Mouse (Mus musculus) thymus, postnatal 0 days (tissue): Measurements from ENCODE around the gene Clptm1. TPM values are rescaled to one million over a fixed set of nuclear protein-coding genes. Genes with fewer than 3 reads are reported as not detected.

Source experiments
- DNase-seq: peaks from one replicate; pipeline ENCODE4 v3.0.0-alpha.2; 2015; ENCODE audit warnings: low spot score
- polyA plus RNA-seq: library from polyadenylated mRNA; unstranded; fragments of >200 nt; fragmentation: Nextera tagmentation; extraction: Ambion mirVana; gene quantifications from 2 replicates; pipeline ENCODE4 v1.2.1, GENCODE M21; 2015

Gene Clptm1
- polyA plus RNA-seq, 1 experiment from 2014 or later: 66.6 TPM

DNA sequence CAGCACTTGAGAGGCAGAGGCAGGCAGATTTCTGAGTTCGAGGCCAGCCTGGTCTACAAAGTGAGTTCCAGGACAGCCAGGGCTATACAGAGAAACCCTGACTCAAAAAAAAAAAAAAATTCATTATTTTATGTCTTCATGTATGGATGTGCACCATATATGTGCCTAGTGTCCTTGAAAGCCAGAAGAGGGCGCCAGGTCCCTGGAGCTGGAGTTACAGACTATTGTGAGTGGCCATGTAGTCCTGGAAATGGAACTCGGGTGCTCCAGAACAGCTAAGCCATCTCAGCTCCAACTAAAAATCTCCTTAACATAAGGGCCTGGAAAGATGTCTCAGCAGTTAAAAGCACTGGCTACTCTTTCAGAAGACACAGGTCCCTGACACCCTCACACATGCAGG, 1.9 kb upstream of the Clptm1 start:
- DNase-seq: peak; percentile 23

DNA sequence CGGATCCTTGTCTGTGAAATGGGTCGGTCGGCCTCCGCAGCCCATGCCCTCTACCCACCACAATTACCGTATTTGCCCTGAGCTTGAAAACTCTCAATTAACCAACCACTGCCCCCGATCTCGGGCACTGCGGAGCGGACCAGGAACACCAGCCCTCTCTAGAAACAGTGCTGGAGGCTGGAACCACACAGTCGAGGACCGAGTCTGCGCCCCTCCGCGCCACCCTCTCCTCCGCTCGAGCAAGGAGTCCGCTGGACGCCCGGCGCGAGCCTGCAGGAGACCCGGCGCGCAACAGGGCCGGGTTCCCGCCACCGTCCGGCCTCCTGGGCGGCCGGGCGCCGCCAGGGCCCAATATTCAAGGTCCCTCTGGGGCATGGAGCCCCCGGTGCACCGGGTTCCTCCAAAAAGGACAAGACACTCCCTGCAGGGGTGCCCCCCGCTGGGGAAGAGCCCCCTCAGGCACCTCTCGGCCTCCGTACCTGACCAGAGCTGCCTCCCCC, 328 bp downstream of the Clptm1 start:
- no peak for DNase-seq

DNA sequence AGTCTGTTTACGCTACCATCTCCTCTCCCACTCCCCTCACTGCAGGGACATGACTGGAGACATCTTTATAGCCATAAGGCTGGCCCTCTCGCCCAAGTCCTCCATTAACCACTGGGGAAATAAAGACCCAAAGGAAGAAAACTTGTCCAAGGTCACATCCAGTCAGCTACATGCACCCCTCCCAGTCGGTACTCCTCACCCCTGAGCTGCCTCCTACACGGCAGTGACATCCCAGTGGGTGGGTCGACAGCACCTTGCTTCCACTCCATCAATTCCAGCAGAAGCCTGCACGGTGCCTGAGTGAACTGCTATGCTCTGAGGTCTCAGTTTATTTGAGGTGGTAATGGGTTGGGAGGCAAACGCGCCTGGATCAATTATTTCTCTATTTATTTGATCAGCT, 893 bp downstream of the Clptm1 start:
- DNase-seq: no peak

DNA sequence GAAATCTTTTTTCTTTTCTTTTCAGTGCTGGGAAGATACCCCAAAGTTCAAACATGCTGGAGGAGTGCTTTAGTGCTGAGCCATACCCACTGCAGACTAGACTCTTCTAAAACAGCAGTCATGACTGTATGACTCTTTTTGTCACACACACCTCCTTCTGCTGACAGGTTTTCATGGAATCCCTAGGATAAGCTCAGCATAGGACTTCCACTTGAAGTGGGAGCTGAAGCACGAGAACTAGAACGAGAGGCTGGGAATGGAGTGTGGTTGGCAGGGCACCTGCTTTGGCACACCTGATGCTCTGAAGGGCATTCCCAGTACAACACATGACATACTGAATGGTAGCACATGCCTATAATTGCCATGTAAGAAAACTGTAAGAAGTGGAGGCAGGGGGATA, 12.2 kb downstream of the Clptm1 start:
- DNase-seq: no peak

DNA sequence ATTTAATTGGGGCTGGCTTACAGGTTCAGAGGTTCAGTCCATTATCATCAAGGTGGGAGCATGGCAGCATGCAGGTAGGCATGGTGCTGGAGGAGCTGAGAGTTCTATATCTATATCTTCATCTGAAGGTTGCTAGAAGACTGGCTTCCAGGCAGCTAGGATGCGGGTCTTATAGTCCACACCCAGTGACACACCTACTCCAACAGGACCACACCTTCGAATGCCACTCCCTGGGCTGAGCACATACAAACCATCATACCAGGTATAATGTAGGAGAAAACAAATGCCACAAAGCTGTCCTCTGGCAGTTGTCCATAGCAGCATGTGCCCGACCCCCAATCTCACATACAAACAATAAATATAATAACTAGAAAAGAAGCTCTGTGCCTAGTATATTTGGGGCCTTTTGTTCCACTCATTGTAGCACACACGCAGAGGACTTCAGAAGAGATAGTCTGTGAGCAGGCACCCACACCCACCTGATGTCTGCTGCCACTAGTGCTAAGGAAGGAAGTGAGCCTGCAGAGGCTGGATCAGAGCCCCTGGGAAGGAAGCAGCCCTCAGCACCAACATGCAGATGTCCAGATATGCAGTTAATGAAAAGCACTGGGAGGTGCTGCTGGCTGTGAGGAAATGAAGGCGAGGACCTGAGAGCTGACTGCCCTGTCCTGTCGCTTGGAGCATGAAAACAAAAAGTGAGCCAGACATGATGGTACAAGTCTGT, 13.6 kb downstream of the Clptm1 start:
- DNase-seq: no peak

DNA sequence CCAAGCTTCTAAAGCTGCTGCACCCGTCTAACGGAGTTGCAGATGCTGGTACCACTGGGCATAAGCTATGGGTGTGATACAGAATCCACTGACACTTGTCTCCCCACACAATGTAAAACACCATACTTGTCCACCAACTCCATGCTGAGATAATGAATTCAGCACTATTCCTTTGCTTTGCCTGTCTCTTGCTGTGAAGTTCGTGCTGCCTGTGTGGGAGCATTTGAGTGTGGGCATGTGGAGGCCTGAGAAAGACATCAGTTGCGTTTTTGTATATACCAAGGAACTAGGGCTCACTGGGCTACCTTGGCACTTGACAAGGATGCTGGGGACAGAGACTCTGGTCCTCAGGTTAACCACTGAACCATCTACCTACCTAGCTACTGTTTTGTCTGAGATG, 23.6 kb downstream of the Clptm1 start:
- DNase-seq: no peak

DNA sequence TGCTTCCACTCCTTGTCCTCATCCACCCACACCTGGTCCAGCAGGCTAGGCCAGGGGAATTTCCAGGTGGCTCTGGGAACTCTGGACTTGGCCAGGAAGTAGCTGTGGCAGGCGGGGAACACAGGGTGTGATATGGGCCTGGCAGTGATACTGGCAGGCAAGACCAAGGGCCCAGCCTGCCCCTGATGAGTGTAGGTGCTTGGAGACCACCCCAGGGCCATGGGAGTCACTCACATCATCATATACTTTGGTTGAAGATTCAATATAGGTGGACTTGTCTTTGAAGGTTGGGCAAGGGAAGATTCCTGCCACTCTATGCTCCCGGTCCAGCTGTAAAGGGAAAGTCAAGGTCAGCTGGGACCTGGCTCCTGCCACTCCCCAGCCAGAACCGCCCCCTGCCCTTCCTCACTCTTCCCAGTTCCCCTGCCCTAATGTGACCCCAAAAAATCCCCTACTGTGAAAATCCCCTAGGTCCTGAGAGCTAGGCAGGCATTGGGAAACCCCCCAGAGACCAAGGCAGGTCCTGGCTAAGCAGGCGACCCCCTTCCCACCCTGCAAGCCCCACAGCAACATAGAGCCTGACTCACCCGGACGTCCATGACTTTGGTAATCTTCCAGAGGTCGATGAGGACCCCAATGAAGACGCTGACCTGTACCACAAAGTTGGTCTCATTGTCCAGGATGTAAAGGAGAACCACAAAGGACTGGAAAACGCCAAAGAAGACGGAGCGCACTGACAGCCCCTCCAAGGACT, 29.6 kb downstream of the Clptm1 start:
- DNase-seq: no peak

DNA sequence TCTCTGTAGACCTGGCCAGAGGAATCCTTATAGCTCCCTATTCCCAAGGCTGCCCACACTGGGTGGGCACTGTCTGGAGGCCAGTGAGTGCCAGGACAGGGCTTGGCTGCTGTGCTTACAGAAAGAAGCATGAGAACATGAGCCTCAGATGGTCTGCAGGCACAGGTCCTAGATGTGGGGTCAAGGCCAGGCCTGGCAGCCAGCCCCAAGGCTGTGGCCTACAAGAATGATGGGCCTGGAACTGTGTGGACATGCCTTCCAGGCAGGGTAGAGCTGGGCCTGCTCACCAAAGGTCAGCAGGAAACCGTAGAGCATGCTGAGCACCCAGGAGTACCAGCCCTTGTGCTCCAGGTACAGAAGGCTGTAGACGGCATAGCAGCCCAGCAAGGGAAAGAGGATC, 30.2 kb downstream of the Clptm1 start:
- DNase-seq: no peak

DNA sequence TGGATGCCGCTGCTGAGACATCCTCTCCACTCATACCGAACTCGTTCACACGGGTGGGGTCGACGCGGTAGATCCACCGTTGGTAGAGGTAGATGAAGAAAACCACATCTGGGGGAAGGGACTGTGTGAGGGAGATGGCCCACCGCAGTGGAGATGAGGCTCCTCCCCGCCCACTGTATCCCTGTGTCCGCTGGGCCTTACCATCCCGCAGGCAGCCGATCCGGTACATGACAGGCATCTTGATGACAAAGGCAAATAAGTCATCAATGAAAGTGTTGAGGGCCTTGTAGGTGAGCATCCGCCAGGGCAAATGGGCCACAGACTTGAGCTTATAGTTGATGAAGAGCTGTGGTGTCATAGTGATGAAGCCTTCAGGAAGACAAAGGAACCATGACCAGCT, 31.0 kb downstream of the Clptm1 start:
- DNase-seq: no peak

DNA sequence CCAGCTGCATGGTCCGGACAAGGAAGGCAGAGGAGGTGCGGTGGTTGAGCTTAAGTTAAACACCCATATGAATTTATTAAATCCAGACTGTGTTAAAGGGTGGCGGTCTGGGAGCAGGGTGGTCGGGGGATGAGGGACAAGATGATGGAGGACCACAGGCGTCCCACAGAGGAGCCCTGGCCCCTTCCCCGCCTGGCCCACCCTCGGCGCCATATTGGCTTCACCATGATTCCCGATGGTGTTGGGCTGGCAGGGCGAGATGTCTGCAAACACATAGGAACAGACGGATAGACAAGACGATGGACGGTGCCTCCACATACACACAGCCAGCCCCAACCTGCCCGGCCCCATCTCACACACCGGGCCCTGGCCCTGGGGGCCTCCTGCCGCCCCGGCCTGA, 31.6 kb downstream of the Clptm1 start:
- DNase-seq: no peak

DNA sequence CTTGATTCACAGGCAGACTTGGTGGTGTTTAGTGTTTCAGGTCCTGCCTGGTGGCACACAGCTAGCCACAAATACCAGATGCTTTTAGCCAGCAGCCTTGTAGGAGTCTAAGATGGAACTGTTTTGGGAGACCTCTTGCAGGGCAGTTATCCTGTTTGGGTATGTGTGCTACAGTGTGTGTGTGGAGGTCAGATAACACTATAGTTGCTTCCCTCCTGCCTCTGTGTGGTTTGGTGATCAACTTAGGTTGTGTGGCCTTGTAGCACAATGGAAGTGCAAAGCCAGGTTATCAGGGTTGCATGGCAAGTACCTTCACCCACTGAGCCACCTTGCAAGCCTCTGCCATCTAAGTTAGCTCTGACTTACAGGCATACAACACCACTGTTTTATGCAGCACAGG, 32.1 kb downstream of the Clptm1 start:
- DNase-seq: no peak

DNA sequence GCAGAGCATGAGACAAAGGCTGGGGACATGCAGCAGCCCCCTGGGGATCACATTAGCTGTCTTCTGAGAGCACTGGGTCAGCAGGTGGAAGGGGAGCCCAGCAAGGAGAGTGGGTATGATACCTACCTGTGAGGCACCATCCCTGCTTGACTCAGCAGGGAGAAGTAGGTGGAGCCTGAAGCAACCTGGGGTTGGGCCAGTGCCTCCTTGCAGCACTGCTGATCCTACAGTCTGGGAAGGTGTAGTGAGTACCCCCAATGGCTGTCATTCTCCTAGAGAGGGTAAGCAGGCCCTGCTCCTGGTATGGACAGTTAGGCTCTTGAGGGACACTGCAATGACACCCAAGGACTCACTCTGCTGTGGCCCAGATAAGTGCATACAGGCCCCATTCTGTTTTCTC, 32.6 kb downstream of the Clptm1 start:
- DNase-seq: no peak

DNA sequence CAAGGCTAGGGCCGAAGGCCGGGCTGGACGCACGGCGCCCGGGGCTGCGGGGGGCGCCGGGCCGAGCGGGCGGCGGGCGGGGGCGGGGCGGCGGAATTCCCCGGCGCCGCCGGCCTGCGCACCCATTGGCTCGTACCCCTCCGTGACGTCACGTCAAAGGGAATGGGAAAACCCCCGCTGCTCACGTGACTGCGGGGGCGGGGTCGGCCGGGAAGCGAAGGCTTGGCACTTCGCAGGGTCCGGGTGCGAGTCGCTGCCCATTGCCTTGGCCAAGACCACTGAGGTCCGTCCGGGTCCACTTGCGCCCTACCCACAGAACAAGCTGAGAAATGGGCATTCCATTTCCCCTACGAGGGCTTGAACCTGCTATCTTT, 35.5 kb downstream of the Clptm1 start, which contains the start of gene Relb:
Gene Relb (minus strand): TSS at position 78 of the 374 bp plus-strand sequence.
- peak; percentile 77 for DNase-seq

DNA sequence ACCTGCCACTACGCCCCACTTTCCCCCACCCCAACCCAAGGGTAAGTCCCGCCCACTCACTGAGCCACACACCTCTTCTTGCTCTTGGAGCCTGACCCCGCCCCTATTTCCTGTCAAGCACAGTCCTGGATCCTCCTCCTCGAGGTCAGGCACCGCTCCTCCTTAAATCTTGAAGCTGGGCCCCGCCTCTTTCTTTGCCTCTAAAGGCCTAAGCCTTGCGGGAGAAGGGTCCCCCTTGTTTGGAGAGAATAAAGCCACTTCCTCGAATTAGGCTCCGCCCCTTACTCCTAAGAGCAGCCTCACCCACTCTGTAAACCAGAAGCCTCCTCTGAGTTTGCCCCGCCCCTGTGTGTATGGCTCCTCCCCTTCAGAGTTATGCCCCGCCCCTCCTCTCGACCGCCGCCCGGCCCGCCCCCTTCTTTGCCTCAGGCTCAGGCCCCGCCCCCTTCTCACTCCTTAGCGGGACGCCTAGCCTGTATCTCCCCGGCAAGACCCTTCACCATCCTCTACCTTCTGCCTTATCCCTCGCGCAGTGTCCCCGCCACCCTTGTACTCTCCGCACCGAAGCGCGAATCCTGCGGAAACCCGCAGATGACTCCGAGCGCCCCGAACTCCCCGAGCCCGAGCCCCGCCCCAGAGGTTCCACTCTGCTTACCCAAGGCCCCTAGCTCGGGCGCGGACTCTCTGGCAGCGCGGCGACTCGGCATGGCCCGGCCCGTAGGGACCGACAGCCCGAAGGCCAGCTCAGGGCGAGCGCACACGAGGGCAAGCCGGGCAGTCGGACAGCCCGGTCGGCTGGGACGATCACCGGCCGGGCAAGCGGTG, 36.1 kb downstream of the Clptm1 start:
- peak; percentile 98 for DNase-seq

DNA sequence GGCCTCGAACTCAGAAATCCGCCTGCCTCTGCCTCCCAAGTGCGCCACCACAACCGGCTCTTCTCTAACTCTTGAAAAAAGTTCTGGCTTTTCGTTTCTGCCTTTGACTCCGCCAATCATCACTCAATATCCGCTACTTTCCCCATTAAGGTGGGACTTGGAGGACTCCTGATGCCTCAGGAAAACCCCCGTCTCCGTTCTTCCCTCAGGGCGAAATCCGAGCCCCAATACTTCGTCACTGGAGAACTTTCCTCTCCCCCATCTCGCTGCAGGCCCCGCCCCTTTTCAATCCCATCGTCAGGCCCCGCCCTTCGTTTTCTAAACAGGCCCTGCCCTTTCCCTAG, 36.7 kb downstream of the Clptm1 start:
- no peak for DNase-seq

DNA sequence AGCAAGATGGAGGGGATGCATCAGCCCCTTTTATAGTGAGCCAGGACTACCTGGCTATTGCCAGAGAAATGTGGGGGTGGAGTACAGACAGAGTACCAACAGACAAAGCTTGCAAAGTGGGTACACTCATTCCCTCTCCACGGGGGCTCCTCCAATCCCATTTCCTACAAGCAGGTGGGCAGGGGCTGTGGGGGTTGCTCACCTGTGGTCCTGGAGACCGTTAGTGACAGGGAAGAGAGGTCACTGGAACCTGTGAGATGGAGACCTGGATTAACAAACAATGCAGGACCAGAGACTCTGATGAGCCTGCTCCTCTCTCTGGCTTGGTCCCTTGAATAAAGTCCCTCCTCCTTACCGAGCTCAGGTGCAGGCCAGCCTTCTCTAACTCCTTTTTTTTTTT, 37.1 kb downstream of the Clptm1 start:
- peak; percentile 11 for DNase-seq

DNA sequence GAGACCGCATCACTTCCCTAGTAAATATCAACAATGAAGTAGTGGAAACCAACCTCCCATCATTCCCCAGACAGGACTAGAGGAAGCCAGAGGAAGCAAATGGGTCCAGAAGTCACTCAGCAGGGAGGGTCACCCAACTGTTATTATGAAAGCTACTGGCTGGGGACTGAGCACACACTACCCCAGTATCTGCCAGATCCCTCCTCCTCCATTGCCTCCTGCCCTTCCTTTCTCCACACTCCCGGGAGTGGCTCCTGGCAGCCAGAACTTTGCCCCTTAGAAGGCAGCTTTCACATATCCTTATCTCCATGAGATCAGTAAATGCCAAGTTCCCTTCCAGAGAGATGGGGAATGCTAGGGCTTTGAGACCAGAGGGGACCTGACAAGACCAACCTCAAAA, 41.4 kb downstream of the Clptm1 start:
- no peak for DNase-seq

DNA sequence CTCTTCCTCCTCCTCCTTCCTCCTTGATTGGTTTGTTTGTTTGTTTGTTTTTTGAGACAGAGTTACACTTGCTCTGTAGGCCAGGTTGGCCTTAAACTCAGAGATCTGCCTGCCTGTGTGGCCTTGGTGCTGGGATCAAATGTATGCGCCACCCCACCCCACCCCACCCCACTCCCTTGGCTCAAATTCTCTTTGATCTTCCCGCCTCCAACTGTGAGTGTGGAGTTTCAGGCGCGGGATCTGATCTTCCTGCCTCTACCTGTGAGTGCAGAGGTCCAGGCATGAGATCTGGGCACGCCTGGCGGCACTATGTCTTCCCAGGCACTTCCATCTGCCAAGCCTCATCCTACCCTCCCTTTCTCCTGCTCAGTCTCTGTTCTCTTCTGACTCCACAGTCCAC, 42.6 kb downstream of the Clptm1 start:
- no peak for DNase-seq

DNA sequence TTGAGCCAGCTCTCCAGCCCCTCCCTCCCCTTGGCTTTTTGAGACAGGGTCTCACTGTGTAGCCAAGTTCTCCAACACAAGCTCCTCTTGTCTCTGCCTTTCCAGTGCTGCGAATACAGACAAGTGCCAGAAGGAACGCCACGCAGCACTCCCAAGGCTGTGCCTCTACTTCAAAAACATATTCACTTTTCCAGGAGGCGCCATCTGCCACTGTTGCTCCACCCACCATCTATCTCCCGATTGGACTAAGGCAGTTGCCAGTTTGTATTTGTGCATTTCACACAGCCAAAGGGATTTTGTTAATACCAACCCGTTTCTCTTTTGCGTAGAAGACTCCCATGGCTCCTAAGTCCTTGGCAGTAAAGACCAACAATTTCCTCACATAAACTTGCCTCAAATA, 44.0 kb downstream of the Clptm1 start:
- DNase-seq: no peak

DNA sequence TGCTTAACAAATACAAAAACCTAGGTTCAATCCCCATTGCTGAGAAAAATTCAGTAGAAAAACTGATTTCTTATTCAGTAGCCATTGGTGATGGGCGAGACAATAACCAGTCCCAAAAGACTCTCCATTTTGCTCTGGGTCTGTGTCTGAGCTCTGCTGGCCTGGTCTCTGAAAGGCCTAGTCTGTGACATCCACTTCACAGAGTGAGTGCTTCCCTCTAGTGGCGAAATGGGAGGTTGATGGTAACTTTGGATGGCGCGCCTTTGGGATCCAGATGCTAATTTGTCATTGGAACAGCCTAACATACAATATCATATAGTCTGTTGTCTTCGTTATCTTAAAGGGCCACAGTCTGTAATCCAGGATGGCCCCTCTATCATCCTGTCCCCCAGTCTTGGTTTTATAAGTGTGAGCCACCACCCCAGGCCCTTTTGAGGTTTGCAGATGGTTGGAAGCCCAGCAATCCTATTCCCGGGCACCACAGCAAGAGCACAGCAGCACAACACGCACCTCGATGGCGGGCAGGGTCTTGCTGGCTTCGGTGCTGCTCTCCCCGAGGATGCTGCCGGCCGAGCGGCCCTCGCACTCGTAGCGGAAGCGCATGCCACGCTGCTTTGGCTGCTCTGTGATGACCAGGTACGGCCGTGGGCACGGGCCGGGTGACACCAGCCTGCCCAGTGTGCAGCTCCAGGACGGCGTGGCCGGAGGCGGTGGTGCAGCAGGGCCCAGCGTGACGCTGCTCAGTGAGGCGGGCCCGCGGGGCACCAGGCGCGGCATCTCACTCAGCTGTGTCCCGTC, 45.6 kb downstream of the Clptm1 start:
- peak; percentile 77 for DNase-seq

DNA sequence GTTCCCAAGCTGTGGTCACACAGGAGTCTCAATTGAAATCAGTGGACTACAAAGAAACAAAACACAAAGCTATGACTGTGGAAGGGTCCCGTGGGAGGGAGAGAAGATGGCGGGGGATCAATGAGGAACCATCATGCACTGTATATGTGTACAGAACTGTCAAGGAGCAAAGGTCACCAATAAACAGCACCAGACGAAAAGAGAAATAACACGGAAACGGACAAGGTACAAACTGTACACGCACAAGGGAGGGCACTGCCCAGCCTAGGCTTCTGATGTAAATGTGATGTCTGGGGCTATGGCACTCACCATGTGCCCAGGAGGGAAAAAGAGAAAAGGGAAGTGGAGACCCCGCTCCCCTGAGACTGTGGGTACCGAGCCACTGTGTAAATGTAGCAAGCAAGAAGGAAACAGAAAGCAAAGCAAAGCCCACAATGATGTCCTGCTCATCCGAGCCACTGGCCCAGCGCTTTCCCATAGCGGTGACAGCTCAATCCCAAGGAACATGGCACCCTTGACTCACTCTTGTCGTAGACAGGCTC, 49.7 kb downstream of the Clptm1 start:
- no peak for DNase-seq
